Mouse (Mus musculus) right cerebral cortex, postnatal 25 days (tissue): ENCODE data around the gene Npc1l1.
"Not testable (repeated sequence)": the region's sequence is repeated elsewhere in the genome, so short reads cannot be mapped to it uniquely, and the experiment has no call there.

Experiments used
- DNase-seq: peaks from one replicate; pipeline ENCODE4 v3.0.0; 2022

Npc1l1 gene

DNA sequence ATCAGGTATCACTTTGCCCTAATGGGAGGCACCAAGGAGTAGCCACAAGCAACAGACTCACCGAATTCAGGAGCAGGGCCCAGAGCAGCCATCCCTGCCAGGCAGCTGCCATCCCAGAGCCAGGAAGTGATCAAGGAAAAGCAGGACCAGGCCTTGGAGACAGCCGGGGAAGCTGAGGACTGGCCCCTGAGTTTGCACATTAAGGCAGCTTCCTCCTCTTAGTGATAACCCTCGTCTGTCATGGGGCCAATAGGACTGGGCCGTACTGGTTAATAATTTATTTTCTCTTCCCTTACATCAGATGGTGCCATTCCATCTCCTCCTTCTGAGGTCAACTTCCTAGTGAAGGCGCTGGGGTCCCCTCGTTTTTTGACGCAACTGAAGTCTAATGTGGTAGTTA is at the start of gene Npc1l1:
TSS of gene Npc1l1 (minus strand) at position 132 of the 400 bp plus-strand sequence.
- DNase-seq = no peak

GRCm38 (mm10) chr11:6276466-6276865 is 46.5 kb upstream of the Npc1l1 start:
- no peak for DNase-seq

DNA sequence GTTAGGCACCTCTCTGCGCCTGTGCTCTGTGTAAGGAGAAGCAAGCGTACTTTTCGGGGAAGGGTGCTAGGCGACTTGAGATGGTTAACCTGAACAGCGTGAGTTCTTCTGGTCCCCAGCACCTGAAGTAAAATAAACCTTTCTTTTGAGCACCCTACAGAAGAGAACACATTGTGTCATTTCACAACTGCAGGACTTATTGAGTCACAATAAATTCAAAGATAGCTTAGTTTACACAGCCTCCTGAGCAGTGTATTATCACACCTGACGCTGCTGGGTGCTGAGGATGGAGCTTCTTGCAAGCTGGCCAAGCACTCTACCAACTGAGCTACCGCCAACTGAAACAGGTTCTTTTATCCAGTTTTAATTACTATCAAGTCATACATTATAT is 45.1 kb upstream of the Npc1l1 start:
- no peak for DNase-seq

DNA sequence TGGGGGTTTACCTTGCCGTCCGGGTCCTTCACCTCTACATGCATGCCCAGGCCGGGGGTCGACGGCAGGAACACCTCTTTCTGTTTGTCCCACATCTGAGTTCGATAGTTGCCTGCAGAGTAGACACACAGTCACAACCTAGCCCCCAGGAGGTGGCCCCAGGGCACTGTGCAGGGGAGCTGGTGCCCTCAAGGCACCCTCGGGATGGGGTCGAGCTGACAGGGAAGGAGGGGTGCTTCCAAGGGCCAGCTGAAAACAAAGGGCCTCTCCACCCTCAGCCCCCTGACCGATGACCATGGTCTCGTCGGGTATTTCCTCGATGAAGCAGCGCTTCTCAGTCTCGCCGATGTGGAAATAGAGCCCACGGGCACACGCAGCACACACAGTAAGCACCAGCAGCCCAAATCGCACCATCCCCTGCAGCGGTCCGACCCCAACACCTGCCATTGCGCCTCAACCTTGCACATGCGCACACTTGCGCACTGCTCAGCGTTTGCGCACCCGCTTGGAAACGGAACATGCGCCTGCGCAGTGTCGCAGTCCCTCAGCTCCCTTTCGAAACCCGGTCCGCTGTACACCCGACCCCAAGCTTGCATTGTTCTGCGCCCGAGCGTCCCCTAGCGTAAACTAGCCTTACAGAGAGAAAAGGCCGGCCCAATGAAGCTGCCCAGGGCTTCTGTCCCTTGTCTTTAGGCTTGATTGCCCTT is 44.6 kb upstream of the Npc1l1 start, which contains the start of gene Tmed4:
TSS of gene Tmed4 (minus strand) at position 484 of the 707 bp plus-strand sequence.
- DNase-seq = peak; percentile 96

DNA sequence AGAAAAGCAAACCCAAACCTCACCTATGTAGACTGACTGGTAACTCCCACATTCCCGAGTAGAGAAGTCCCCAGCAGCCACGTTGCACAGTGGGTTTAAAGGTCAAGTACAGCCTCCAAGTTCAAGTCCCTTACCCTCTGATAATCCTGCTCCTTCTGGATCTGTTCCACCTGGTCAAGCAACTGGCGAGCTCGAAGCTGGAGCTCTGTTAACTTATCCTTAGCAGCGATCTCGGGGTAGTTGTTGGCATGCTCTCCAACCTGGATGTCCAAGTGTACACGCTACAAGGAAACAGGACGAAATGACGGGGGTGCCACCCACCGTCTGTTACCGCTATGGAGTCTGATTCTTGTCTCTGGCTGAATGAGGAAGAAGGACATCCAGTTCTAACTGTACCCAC is 43.7 kb upstream of the Npc1l1 start:
- DNase-seq = no peak

DNA sequence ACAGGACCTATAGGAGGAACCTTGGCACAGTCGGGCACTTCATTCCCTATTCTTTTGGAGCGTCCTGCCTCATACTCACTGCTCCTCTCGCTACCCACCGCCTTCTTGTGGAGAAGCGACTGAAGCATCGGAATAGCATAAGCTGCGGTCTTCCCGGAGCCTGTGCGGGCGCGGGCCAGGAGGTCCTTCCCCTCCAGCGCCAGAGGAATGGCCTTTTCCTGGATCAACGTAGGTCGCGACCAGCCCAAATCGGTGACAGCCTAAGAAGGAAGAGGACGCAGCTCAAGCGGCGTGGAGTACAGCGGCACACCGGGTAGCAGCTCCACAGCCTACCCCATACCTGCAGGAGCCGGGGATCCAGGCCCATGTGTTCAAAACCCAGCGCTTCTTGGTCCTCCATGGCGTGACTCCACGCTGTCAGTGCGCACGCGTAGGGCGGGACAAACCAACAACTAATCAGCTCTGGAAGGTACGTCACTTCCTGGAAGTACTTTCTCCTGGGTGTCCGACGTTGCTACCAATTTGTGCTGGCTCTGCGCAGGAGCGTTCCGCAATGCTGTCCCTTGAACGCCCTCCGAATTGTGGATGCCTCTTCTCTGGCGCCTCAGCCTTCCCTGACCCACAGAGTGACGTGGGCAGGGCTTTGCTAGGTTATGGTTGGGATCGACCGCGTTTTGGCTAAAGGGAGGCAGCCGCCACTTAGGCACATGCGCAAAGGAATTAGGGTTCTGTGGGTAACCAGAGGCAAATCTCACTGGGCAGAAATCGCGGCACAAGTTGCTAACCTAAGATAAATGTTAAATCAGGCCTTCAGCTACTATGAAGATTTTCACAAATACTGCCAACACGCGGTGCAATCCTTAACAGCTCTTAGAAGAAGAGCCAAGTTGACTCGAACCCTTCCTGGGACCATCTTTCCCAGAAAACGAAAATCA is 37.6 kb upstream of the Npc1l1 start, which contains the start of gene Ddx56:
TSS of gene Ddx56 (minus strand) at position 453 of the 935 bp plus-strand sequence.
- DNase-seq = peak; percentile 89

GRCm38 (mm10) chr11:6266621-6267020 is 36.7 kb upstream of the Npc1l1 start:
- DNase-seq = no peak

DNA sequence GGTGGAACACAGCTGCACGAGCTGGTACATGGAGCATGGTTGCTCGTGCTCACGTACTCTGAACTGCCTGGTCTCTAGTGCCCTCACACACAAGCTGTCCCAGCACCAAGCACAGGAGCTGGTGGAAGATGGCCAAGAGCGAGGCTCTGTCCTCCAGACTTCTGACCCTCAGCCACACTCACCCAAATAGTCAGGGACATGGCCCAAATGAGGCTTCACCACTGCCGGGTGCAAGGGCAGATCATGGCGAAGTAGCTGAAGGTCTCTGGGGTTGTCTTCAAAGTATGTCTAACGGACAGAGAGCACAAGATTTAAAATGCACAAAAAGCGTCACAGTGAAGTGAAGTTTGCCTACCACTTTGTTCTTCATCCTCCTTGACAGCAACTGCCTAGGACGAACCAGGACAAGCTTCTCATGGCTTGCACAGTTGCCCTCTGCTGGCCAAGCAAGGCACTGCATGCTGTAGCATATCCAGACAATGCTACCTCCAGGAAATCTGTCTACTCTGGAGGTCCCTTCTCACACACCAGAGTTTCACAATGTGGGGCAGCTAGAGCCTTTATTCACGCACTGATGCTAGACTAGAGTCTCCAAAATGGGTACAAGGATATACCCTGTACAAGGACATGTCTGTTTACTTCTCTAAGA is 31.6 kb upstream of the Npc1l1 start:
- peak; percentile 67 for DNase-seq

DNA sequence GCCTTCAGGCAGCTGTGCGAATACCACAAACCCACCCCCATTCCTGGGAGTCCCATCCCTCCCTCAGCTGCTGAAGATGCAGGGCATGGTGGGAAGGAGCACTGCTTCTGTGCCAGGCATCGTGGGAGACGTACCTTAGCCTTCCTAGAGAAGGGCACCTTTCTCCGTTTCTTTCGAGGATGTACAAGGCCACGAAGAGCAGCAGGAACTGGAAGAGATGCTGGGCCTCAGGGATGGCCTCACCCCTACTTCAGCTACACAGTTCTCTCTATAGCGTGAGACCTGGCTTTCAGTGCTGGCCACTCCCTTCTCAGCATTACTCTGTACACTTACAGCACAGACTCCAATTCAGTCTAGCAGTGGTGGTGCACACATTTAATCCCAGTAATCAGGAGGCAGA is 29.5 kb upstream of the Npc1l1 start:
- no peak for DNase-seq

- no peak for DNase-seq
Measured at GRCm38 (mm10) chr11:6256490-6257072, 26.6 kb upstream of the Npc1l1 start.

DNA sequence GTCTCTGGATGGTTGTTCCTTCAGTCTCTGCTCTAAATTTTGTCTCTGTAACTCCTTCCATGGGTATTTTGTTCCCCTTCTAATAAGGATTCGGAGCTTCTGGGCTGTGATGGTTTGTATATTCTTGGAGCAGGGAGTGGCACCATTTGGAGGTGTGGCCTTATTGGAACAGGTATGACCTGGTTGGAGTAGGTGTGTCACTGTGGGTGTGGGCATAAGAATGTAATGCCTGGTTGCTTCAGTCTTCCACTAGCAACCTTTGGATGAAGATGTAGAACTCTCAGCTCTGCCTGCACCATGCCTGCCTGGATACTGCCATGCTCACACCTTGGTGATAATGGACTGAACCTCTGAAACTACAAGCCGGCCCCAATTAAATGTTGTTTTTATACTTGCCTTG is 24.7 kb upstream of the Npc1l1 start:
- DNase-seq = not testable (repeated sequence)

GRCm38 (mm10) chr11:6252824-6253223 is 22.9 kb upstream of the Npc1l1 start:
- no peak for DNase-seq

- no peak for DNase-seq
Measured at GRCm38 (mm10) chr11:6252248-6252647, 22.3 kb upstream of the Npc1l1 start.

GRCm38 (mm10) chr11:6244707-6245106 is 14.8 kb upstream of the Npc1l1 start:
- DNase-seq = no peak

GRCm38 (mm10) chr11:6233025-6233424 is 3.1 kb upstream of the Npc1l1 start:
- DNase-seq = no peak

GRCm38 (mm10) chr11:6224541-6225229 is 5.3 kb downstream of the Npc1l1 start:
- peak; percentile 55 for DNase-seq

DNA sequence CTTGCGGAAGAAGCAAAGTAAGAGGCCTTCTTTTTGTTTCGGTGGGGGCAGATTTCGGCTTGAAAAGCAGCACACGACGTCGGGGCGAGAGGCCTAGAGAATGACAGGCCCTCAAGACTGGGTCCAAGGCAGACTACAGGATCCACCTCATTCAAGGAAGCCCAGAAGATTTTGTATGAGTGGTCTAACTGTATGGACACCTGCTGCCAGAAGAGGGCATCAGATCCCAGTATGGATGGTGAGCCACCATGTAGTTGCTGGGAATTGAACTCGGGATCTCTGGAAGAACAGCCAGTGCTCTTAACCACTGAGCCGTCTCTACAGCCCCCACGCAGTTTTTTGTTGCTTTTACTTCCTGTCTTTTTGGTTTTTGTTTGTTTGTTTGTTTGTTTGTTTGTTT is 7.8 kb downstream of the Npc1l1 start:
- DNase-seq = no peak

GRCm38 (mm10) chr11:6219967-6220366 is 10.0 kb downstream of the Npc1l1 start:
- no peak for DNase-seq

DNA sequence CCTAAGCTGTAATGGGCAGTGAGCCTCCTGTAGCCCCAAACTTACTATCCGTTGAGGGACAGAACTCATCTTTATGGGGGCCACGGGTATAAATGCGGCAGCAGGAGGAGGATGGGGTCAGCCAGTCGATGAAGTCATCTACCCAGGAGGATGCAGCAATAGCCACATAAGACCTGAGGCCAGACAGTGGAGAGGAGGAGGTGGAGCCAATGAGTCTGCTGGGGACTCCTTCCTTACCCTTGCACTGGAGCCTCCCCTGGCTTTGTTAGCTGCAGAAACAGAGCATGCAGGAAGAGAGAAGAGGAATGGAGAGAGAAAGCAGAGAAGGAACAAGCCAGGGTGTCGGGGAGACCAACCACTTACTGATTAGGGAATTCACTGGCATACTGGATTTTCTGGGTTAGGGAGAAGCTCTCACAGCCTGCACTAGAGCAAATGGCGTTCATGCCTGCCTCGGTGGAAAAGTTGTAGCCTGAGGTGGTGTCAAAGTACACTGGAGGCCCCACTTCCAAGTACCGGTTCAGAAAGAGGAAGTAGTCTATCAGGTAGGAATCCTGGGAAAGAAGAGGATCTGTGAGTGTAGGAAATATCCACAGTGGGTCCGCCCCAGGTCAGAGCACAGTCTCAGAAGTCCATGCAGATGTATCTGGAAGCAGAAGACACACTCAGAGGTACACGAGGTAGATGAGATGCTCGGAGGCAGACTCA is 11.6 kb downstream of the Npc1l1 start:
- DNase-seq = no peak

- DNase-seq = no peak
Measured at GRCm38 (mm10) chr11:6216834-6217233, 13.1 kb downstream of the Npc1l1 start.

- DNase-seq = no peak
Measured at GRCm38 (mm10) chr11:6208158-6208557, 21.8 kb downstream of the Npc1l1 start.

- no peak for DNase-seq
Measured at GRCm38 (mm10) chr11:6207090-6207489, 22.9 kb downstream of the Npc1l1 start.
